Mouse (Mus musculus): ENCODE measurements around the gene Ctnnb1. TPM values are rescaled to one million over a fixed set of nuclear protein-coding genes. Genes with fewer than 3 reads are reported as not detected.
"Not testable (repeated sequence)": the region's sequence is repeated elsewhere in the genome, so short reads cannot be mapped to it uniquely, and the experiment has no call there.

Ctnnb1 gene
- total RNA-seq (2022) = 100 to 1,000 TPM; 398 to 437 (median 405) TPM

GRCm38 (mm10) chr9:120929081-120929480 is at the start of gene Ctnnb1:
Gene Ctnnb1, plus strand, starts transcription at chr9:120929216.
- no peak for DNase-seq (ENCODE audit: low spot score)

GRCm38 (mm10) chr9:120880286-120880685 is 48.7 kb upstream of the Ctnnb1 start:
- DNase-seq (ENCODE audit: low spot score) = peak; percentile 36

- peak; percentile 78 for DNase-seq (ENCODE audit: low spot score)
These were observed 47.9 kb upstream of the Ctnnb1 start for GRCm38 (mm10) chr9:120881121-120881520.

- no peak for DNase-seq (ENCODE audit: low spot score)
These were observed 47.2 kb upstream of the Ctnnb1 start for GRCm38 (mm10) chr9:120881839-120882238.

- DNase-seq (ENCODE audit: low spot score) = no peak
These were observed 44.3 kb upstream of the Ctnnb1 start for GRCm38 (mm10) chr9:120884726-120885125.

- no peak for DNase-seq (ENCODE audit: low spot score)
These were observed 41.4 kb upstream of the Ctnnb1 start for GRCm38 (mm10) chr9:120887631-120888030.

GRCm38 (mm10) chr9:120893435-120893834 is 35.6 kb upstream of the Ctnnb1 start:
- no peak for DNase-seq (ENCODE audit: low spot score)

GRCm38 (mm10) chr9:120893971-120894370 is 35.0 kb upstream of the Ctnnb1 start:
- no peak for DNase-seq (ENCODE audit: low spot score)

- no peak for DNase-seq (ENCODE audit: low spot score)
These were observed 34.6 kb upstream of the Ctnnb1 start for GRCm38 (mm10) chr9:120894376-120894775.

GRCm38 (mm10) chr9:120896502-120896901 is 32.5 kb upstream of the Ctnnb1 start:
- no peak for DNase-seq (ENCODE audit: low spot score)

- no peak for DNase-seq (ENCODE audit: low spot score)
These were observed 31.7 kb upstream of the Ctnnb1 start for GRCm38 (mm10) chr9:120897269-120897668.

GRCm38 (mm10) chr9:120899833-120900232 is 29.2 kb upstream of the Ctnnb1 start:
- DNase-seq (ENCODE audit: low spot score) = no peak

- DNase-seq (ENCODE audit: low spot score) = no peak
These were observed 28.4 kb upstream of the Ctnnb1 start for GRCm38 (mm10) chr9:120900338-120901274.

- DNase-seq (ENCODE audit: low spot score) = no peak
These were observed 26.5 kb upstream of the Ctnnb1 start for GRCm38 (mm10) chr9:120902562-120902961.

GRCm38 (mm10) chr9:120908461-120908860 is 20.6 kb upstream of the Ctnnb1 start:
- DNase-seq (ENCODE audit: low spot score) = no peak

GRCm38 (mm10) chr9:120913152-120913551 is 15.9 kb upstream of the Ctnnb1 start:
- DNase-seq (ENCODE audit: low spot score) = no peak

GRCm38 (mm10) chr9:120914429-120914828 is 14.6 kb upstream of the Ctnnb1 start:
- DNase-seq (ENCODE audit: low spot score) = no peak

- DNase-seq (ENCODE audit: low spot score) = peak; percentile 42
These were observed 14.0 kb upstream of the Ctnnb1 start for GRCm38 (mm10) chr9:120914877-120915459.

- DNase-seq (ENCODE audit: low spot score) = not testable (repeated sequence)
These were observed 11.4 kb upstream of the Ctnnb1 start for GRCm38 (mm10) chr9:120917619-120918018.

GRCm38 (mm10) chr9:120918211-120918610 is 10.8 kb upstream of the Ctnnb1 start:
- DNase-seq (ENCODE audit: low spot score) = no peak

GRCm38 (mm10) chr9:120918642-120919041 is 10.4 kb upstream of the Ctnnb1 start:
- DNase-seq (ENCODE audit: low spot score) = no peak

GRCm38 (mm10) chr9:120919130-120919529 is 9.9 kb upstream of the Ctnnb1 start:
- DNase-seq (ENCODE audit: low spot score) = no peak

- no peak for DNase-seq (ENCODE audit: low spot score)
These were observed 2.9 kb upstream of the Ctnnb1 start for GRCm38 (mm10) chr9:120926126-120926525.

Data from heart, adult 8-10 months (tissue).